Mouse (Mus musculus) C2C12 (cell line): Measurements from ENCODE around the gene Aldh1a7.

Source experiments
- CEBPB ChIP-seq: IDR thresholded peaks from one replicate; pipeline ENCODE4 v1.6.1; 2011; ENCODE audit warnings: low read depth, mild to moderate bottlenecking, control low read depth, moderate library complexity
- CTCF ChIP-seq: IDR thresholded peaks from one replicate; pipeline ENCODE4 v1.5.1; 2011; ENCODE audit not compliant: control insufficient read depth, insufficient read depth, insufficient read length
- MAX ChIP-seq: IDR thresholded peaks from one replicate; pipeline ENCODE4 v1.6.1; 2011; ENCODE audit warnings: mild to moderate bottlenecking, control low read depth

DNA sequence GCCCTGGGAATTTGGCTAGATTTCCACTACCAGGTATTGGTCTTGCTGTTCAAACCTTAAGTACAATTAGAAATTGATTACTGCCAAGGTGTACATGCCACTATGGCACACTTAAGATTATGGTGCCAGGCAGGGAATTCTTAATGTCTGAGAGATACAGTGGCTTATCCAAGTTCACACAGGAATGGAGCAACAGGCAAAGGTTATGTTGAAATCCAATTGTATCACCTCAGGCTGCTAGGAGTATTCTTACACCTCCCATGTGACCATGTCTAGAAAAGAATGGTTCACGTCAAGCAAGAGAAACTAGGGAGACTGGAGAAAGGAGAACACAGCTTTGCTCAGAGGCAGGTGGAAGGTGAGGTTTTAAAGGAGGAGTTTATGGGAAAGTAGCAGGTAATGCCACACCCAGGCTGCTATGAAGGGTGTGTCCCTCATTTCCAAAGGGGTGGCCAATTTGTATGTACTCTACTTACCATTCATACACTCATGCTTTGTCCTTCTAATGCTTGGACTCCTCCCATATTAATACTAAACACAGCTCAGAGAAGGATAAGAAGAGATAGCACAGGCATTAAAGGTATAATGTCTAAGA is 74.2 kb downstream of the Aldh1a7 start:
- no peak for TF ChIP-seq CEBPB
- no peak for TF ChIP-seq CTCF
- no peak for TF ChIP-seq MAX
